Mouse (Mus musculus) embryonic facial prominence, embryonic 10.5 days (tissue): ENCODE data around the gene Fat1. TPM values are rescaled to one million over a fixed set of nuclear protein-coding genes. Genes with fewer than 3 reads are reported as not detected.

Experiments
- DNase-seq: peaks from one replicate; pipeline ENCODE4 v3.0.0-alpha.2; 2017; ENCODE audit warnings: low spot score
- H3K27ac ChIP-seq: fragments of 300-500 bp; sonication (generic); replicated peaks from 2 replicates; pipeline ENCODE4 v1.5.1; 2016; ENCODE audit warnings: mild to moderate bottlenecking
- H3K27me3 ChIP-seq: fragments of 300-500 bp; sonication (generic); replicated peaks from 2 replicates; pipeline ENCODE4 v1.6.1; 2016; ENCODE audit warnings: low read depth, mild to moderate bottlenecking; ENCODE audit not compliant: poor library complexity, severe bottlenecking
- H3K36me3 ChIP-seq: fragments of 300-500 bp; sonication (generic); replicated peaks from 2 replicates; pipeline ENCODE4 v1.6.1; 2016; ENCODE audit warnings: mild to moderate bottlenecking, moderate library complexity
- H3K4me1 ChIP-seq: fragments of 300-500 bp; sonication (generic); 2 replicates; pipeline ENCODE4 v1.6.1; 2016
- H3K4me3 ChIP-seq: fragments of 300-500 bp; sonication (generic); 2 replicates; pipeline ENCODE4 v1.5.1; 2016; ENCODE audit warnings: mild to moderate bottlenecking, moderate library complexity
- H3K9me3 ChIP-seq: fragments of 300-500 bp; sonication (generic); 2 replicates; pipeline ENCODE4 v1.6.1; 2016; ENCODE audit warnings: mild to moderate bottlenecking
- WGBS: fragments of 180-500 bp; shearing (Covaris S2); methylation state at CpG from one replicate; pipeline ENCODE4 v1.1.7; 2016; 5-methylcytosine and 5-hydroxymethylcytosine counted together
- polyA plus RNA-seq: library from polyadenylated mRNA; unstranded; fragments of >200 nt; fragmentation: Nextera tagmentation; extraction: Ambion mirVana; gene quantifications from 2 replicates; pipeline ENCODE4 v1.2.1, GENCODE M21; 2016

Fat1 gene
- 17.2 and 18.6 TPM in 2 replicates for polyA plus RNA-seq

- Histone ChIP-seq H3K4me3 (peak within 1 kb of the TSS; percentile 79), H3K27me3 (0 out of 2 replicates have a peak, but pooled peaks cover 6% of the 10 kb centered on the region), H3K4me1 (peaks cover 16% of the 10 kb centered on the region), H3K9me3 (no peaks in the 10 kb centered on the region), H3K36me3 (no peaks in the 10 kb centered on the region), H3K27ac (peak within 1 kb of the TSS; percentile 92)
- under 1% methylated on average over 49 of the region's 49 CpGs for WGBS
- DNase-seq = peak; percentile 95
Measured at GRCm38 (mm10) chr8:44934850-44935497, at the start of gene Fat1. Gene Fat1 (plus strand): TSS chr8:44935447.

DNA sequence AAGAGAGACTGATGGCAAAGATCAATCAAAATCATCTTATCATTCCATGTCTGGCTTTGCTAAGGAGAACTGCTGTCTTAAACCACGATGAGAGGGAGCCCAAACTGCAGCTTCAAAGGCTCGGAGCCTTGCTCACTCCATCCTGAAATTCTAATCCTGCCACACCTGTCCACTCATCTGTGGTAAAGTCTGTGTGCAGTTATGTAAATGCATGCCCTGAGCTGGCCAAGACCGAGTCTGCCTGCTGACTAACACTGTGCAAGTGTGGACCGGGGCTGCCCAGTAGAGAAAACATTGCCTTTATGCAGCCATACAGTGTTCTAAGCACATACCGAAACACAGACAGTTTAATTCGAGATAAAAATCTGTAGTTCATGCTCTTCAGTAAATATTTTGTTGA, 40.6 kb upstream of the Fat1 start:
- no peak overlapping the region for H3K4me3 ChIP-seq
- 80% methylated on average over 6 of the region's 6 CpGs for WGBS
- no peaks in the 10 kb centered on the region for H3K36me3 ChIP-seq
- no peaks in the 10 kb centered on the region for H3K27me3 ChIP-seq
- H3K4me1 ChIP-seq = 0 out of 2 replicates have a peak, but pooled peaks cover 2% of the 10 kb centered on the region
- no peak for DNase-seq
- H3K9me3 ChIP-seq = no peaks in the 10 kb centered on the region
- no peak overlapping the region for H3K27ac ChIP-seq

- H3K4me1 ChIP-seq = 0 out of 2 replicates have a peak, but pooled peaks cover 3% of the 10 kb centered on the region
- H3K27ac ChIP-seq = peak overlapping the region; percentile 40; the same call in 1 of the 2 replicates
- WGBS = 66% methylated on average over 12 of the region's 12 CpGs
- DNase-seq = peak; percentile 14
- H3K9me3 ChIP-seq = no peaks in the 10 kb centered on the region
- no peaks in the 10 kb centered on the region for H3K36me3 ChIP-seq
- H3K4me3 ChIP-seq = no peak overlapping the region
- H3K27me3 ChIP-seq = no peaks in the 10 kb centered on the region
Measured at GRCm38 (mm10) chr8:44899575-44899991, 35.7 kb upstream of the Fat1 start.

- no peaks in the 10 kb centered on the region for H3K36me3 ChIP-seq
- no peaks in the 10 kb centered on the region for H3K27me3 ChIP-seq
- 84% methylated on average over 12 of the region's 12 CpGs for WGBS
- no peak overlapping the region for H3K4me3 ChIP-seq
- DNase-seq = no peak
- no peak overlapping the region for H3K27ac ChIP-seq
- no peaks in the 10 kb centered on the region for H3K4me1 ChIP-seq
- H3K9me3 ChIP-seq = no peaks in the 10 kb centered on the region
Measured at GRCm38 (mm10) chr8:44911126-44911903, 23.9 kb upstream of the Fat1 start.

DNA sequence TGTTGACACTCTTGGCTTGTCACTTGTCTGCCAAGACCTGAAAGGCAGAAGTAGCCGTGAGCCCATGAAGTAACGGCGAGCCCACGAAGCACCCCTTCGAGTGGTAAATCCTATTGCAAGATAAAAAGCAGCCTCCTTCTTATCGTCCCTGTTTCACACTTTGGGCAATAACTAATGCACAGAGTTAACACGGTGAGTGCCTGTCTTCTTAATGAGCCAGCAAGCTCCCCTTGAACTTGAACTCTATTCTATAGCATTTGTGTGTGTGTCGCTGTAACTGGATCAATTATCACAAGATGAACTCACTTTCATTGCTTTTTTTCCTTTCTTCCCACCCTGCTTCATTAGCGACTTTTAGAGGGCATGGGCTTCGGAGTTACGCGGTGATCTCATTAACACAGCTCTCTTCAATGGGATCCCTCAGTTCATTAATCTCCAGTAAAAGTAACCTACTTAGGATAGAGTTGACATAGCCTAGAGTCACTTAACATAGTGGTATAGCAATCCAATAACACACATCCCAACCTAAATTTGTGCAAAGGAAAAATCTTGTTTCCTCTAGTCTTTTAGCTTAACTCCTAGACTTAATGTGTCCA, 15.7 kb upstream of the Fat1 start:
- DNase-seq = no peak
- Histone ChIP-seq H3K4me3 (no peak overlapping the region), H3K4me1 (peaks cover 7% of the 10 kb centered on the region; the same call in 1 of the 2 replicates), H3K27me3 (no peaks in the 10 kb centered on the region), H3K36me3 (no peaks in the 10 kb centered on the region), H3K27ac (no peak overlapping the region), H3K9me3 (no peaks in the 10 kb centered on the region)
- WGBS = 93% methylated on average over 12 of the region's 12 CpGs

DNA sequence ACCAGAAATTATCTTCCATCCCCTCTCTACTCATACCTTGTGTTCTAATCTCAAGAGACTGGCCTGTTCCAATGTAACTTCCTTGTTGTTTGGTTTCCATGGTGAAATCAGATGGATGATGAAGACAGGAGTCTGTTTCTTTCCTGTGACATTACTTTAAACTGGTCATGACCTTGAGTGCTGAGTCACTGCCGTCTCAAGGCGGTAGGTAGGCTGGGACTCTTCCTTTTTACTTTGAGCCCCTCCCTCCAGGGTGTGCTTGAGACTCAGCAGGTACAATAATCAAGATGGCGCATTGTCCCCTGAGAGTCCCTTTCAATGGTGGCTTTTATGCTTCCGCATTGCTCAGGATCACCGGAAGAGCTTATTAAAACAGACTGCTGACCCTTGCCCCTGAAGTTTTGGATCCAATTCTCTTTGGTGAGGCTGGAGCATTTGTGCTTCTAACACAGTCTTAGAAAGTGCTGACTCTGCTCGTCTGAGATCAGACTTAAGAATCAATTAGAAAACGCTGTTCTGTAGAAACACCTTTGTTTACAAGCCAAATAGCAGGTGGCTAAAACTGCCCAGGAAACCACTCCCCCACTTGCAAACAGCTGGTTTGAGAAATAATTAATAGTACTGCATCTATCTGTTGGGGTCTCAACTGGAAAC, 14.7 kb upstream of the Fat1 start:
- no peak overlapping the region for H3K4me3 ChIP-seq
- no peaks in the 10 kb centered on the region for H3K27me3 ChIP-seq
- H3K36me3 ChIP-seq = no peaks in the 10 kb centered on the region
- no peaks in the 10 kb centered on the region for H3K9me3 ChIP-seq
- no peak overlapping the region for H3K27ac ChIP-seq
- peak; percentile 35 for DNase-seq
- 46% methylated on average over 7 of the region's 7 CpGs for WGBS
- peaks cover 7% of the 10 kb centered on the region; the same call in 1 of the 2 replicates for H3K4me1 ChIP-seq

DNA sequence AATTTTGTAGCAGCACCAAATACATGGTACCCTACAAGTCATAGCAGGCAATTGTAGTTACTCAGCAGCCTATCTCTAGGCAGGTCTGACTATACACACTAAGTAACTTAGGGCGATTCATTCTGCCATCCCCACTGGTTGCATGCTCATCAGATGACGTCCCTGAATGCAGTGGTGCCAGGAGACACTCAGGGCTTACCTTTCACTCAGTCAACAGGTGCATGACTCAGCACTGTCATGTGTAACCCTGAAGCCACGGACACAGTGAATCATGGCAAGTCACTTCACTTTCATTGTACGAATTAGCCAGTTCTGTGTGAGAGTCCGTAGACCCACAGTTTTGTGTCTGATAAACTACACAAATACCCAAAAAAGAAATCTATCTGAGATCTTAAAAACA, 10.3 kb upstream of the Fat1 start:
- Histone ChIP-seq H3K9me3 (peaks cover 6% of the 10 kb centered on the region; the same call in 1 of the 2 replicates), H3K4me3 (no peak overlapping the region), H3K27ac (no peak overlapping the region), H3K36me3 (no peaks in the 10 kb centered on the region), H3K27me3 (no peaks in the 10 kb centered on the region), H3K4me1 (peaks cover 7% of the 10 kb centered on the region; the same call in 1 of the 2 replicates)
- 92% methylated on average over 5 of the region's 5 CpGs for WGBS
- no peak for DNase-seq

DNA sequence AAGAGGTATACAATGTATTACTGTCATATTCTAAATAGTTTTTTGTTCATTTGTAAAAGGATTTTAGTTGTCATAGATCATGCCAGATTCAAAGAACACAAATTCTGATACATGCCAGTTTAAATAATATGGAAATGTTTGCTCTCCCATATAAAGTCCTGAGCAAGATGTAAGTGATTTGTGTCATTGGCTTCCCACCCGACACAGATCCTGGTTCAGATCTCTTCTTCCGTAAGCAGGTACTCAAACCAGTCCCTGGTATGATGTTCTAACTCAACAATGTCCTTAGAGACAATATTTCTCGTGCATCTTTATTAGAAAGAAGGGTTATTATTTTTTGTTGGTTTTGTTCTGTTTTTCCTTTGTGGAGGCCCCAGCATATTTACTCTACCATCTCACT, 5.2 kb upstream of the Fat1 start:
- peaks cover 8% of the 10 kb centered on the region; the same call in 1 of the 2 replicates for H3K4me1 ChIP-seq
- WGBS = 85% methylated on average over 3 of the region's 3 CpGs
- H3K27ac ChIP-seq = no peak overlapping the region
- H3K4me3 ChIP-seq = no peak overlapping the region
- peaks cover 6% of the 10 kb centered on the region; the same call in 1 of the 2 replicates for H3K9me3 ChIP-seq
- H3K27me3 ChIP-seq = 0 out of 2 replicates have a peak, but pooled peaks cover 6% of the 10 kb centered on the region
- no peaks in the 10 kb centered on the region for H3K36me3 ChIP-seq
- DNase-seq = no peak

DNA sequence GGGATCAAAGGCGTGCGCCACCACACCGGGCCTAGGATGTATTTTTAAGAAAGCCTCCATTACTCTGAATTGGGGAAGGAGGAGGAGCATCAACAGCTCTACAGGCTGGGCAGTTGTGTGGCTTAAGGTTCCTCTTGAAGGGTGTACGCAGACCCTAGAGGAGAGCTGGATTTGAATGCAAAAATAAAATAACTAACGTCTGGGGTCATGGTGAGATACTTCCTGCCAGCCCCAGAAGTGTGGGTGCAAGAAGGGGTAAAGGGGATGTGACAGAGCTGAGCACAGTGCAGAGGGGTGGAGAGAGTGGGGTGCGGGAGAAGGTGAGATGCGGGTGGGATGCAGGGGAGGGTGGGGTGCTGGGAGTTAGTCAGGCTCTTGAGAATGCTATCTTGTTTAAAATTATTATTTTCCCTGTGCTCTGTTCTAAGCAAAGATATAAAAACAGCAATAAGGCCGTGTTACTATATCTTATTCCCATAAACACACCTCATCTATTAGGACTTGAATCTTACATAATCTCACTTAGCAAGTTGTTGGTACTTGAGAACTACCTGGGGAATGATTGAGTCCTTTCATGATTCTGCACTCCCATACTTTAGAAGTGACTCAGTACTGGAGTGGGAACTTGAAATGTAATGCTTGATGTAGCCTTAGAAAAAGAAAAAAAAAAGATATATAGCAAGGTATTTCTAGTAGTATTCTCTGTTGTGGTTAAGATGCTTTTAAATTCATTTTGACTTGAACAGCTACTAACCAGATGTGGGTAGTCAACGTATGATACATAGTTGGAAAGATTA, 2.5 kb upstream of the Fat1 start:
- 92% methylated on average over 9 of the region's 9 CpGs for WGBS
- H3K36me3 ChIP-seq = no peaks in the 10 kb centered on the region
- H3K27ac ChIP-seq = no peak overlapping the region
- H3K9me3 ChIP-seq = peaks cover 6% of the 10 kb centered on the region; the same call in 1 of the 2 replicates
- H3K4me3 ChIP-seq = no peak overlapping the region
- peaks cover 8% of the 10 kb centered on the region; the same call in 1 of the 2 replicates for H3K4me1 ChIP-seq
- H3K27me3 ChIP-seq = 0 out of 2 replicates have a peak, but pooled peaks cover 6% of the 10 kb centered on the region
- DNase-seq = no peak

DNA sequence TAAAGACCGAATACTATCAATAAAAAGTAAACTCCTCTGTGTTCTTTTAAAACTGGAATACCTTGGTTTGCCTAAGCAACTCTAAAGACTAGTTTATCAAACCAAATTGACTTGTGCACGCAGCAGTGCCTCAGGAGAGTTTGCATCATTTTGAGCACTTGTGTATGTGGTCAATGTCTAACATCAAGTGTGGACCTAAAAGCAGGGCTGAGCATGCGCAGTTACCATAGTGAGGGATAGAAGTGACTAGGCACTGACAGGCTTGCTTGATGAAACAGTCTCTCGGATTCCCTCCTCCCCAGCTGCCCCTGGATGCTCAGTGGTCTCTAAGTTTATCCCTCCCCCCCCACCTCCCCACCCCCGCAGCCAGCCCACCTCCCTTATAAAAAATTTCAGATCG, 1.8 kb upstream of the Fat1 start:
- 43% methylated on average over 6 of the region's 6 CpGs for WGBS
- Histone ChIP-seq H3K27ac (no peak overlapping the region), H3K36me3 (no peaks in the 10 kb centered on the region), H3K4me1 (peaks cover 8% of the 10 kb centered on the region; the same call in 1 of the 2 replicates), H3K4me3 (peak overlapping the region; percentile 79), H3K27me3 (0 out of 2 replicates have a peak, but pooled peaks cover 6% of the 10 kb centered on the region), H3K9me3 (peaks cover 5% of the 10 kb centered on the region; the same call in 1 of the 2 replicates)
- DNase-seq = no peak

DNA sequence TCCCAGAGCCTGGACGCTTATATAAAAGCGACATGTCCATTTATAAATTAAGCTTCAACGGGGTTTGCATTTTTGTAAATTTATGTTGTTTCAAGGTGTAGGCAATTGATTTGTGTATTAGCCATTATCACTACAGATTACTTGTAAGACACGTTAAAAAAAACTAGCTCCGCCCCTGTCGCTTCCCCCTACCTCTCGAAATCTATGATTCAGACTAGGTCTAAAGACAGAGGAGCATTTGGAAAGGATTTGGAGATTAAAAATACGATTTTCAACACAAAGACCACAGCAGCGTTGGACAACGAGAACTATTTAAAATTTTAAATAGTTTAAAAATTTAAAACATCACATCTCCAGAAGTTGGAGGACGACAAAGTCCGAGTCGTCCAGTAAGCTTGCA, 831 bp upstream of the Fat1 start:
- H3K27me3 ChIP-seq = 0 out of 2 replicates have a peak, but pooled peaks cover 6% of the 10 kb centered on the region
- DNase-seq = no peak
- peak overlapping the region; percentile 92; the same call in 1 of the 2 replicates for H3K27ac ChIP-seq
- 4% methylated on average over 13 of the region's 13 CpGs for WGBS
- peaks cover 11% of the 10 kb centered on the region for H3K4me1 ChIP-seq
- H3K4me3 ChIP-seq = peak overlapping the region; percentile 79
- H3K36me3 ChIP-seq = no peaks in the 10 kb centered on the region
- no peaks in the 10 kb centered on the region; the same call in 1 of the 2 replicates for H3K9me3 ChIP-seq
